Mouse (Mus musculus): ENCODE measurements at regions not wholly inside any gene's neighbourhood (a gene's known extent, or its start where the extent isn't known, plus 50 kb on each side); places are given as distances from the start of the nearest gene placed in this dataset.
A peak's percentile ranks its signal among the peaks of the same experiment; 100 is the strongest.

DNA sequence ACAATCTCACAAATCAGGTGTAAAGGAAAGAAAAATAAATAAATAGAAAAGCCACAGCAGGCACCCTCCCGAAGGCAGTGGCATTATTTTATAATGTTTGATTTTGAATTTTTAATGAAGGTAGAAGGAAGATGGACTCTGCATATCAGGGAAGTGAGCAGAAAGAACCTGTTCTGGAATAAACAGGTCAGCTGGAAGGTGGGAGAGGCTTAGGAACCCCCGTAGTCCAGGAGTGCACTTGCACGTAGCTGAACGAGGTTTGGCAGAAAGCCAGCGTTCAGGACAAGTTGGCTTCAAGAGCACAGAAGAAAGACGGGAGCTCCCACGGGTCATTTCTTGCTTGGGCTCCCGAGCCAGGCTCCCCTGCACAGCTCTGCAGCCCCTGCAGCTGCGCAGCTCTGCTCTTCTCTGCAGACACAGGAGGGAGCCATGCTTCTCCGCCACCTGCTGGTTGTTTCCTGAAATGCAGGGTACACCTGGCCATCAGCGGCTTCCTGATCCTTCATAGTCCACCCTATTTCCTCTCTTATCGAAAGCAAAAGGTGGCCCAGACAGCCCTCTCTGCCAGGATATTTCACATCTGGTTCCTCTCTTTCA is 84.4 kb upstream of the Bace2 start:
- TF ChIP-seq POLR2A (IDR thresholded peaks at IDR 0.05; ENCODE audit: extremely low read depth, insufficient read depth, low read length) (no peak), CTCF (IDR thresholded peaks at IDR 0.05; ENCODE audit: extremely low read depth, insufficient read depth, low read length) (peak; percentile 92)
